Mouse (Mus musculus) layer of hippocampus, adult 18-20 months (tissue): Measurements from ENCODE around the gene Retn. TPM values are rescaled to one million over a fixed set of nuclear protein-coding genes. Genes with fewer than 3 reads are reported as not detected.
A peak's percentile ranks its signal among the peaks of the same experiment; 100 is the strongest.

Experiments used
- DNase-seq, 2 experiments: peaks; one replicate each; pipeline ENCODE4 v3.0.0; 2022; ENCODE audit warnings: low spot score in 2 of 2
- long read RNA-seq: library from polyadenylated mRNA; stranded (forward); transcript quantifications from one replicate; pipeline ENCODE4 v2.0.0, GENCODE M21; 2021
- total RNA-seq, 2 experiments: library from RNA; stranded (reverse); gene quantifications; 2 replicates each; pipeline ENCODE4 v1.2.3; 2021

Gene Retn
- total RNA-seq: under 1 TPM; 0.74 to 0.79 TPM
- long read RNA-seq: 0 reads

GRCm38 (mm10) chr8:3655526-3655925 is at the start of gene Retn:
TSS of gene Retn (plus strand) at chr8:3655770.
- no peak for DNase-seq

- DNase-seq: no peak
Measured at GRCm38 (mm10) chr8:3606593-3606992, 49.0 kb upstream of the Retn start.

- peak in 1 of 2 experiments; percentile 73 for DNase-seq
Measured at GRCm38 (mm10) chr8:3607822-3608221, 47.7 kb upstream of the Retn start.

GRCm38 (mm10) chr8:3609046-3609815 is 46.3 kb upstream of the Retn start:
- peak in 1 of 2 experiments; percentile 47 for DNase-seq

- DNase-seq: no peak
Measured at GRCm38 (mm10) chr8:3609816-3610150, 45.8 kb upstream of the Retn start.

GRCm38 (mm10) chr8:3621199-3621970 is 34.2 kb upstream of the Retn start, which contains the start of the genes Xab2 and Pet100:
TSS of gene Xab2 (minus strand) at chr8:3621316.
TSS of gene Pet100 (plus strand) at chr8:3621548.
- DNase-seq: peak; percentile 98 to 100

GRCm38 (mm10) chr8:3622119-3622518 is 33.5 kb upstream of the Retn start:
- no peak for DNase-seq

GRCm38 (mm10) chr8:3625445-3625844 is 30.1 kb upstream of the Retn start, which contains the start of gene Pcp2:
TSS of gene Pcp2 (minus strand) at chr8:3625545.
- no peak for DNase-seq

GRCm38 (mm10) chr8:3626971-3627370 is 28.6 kb upstream of the Retn start:
- DNase-seq: no peak

GRCm38 (mm10) chr8:3628014-3628413 is 27.6 kb upstream of the Retn start:
- peak in 1 of 2 experiments; percentile 53 for DNase-seq

- DNase-seq: peak; percentile 67 to 77
Measured at GRCm38 (mm10) chr8:3630647-3631477, 24.7 kb upstream of the Retn start, which contains the start of gene Stxbp2. TSS of gene Stxbp2 (plus strand) at chr8:3630955.

GRCm38 (mm10) chr8:3631478-3631875 is 24.1 kb upstream of the Retn start:
- DNase-seq: no peak

GRCm38 (mm10) chr8:3645804-3646203 is 9.8 kb upstream of the Retn start:
- peak in 1 of 2 experiments; percentile 27 for DNase-seq

GRCm38 (mm10) chr8:3646824-3647531 is 8.6 kb upstream of the Retn start:
- DNase-seq: no peak

- no peak for DNase-seq
Measured at GRCm38 (mm10) chr8:3647561-3647960, 8.0 kb upstream of the Retn start.

GRCm38 (mm10) chr8:3648268-3648667 is 7.3 kb upstream of the Retn start:
- no peak for DNase-seq

- no peak for DNase-seq
Measured at GRCm38 (mm10) chr8:3648990-3649389, 6.6 kb upstream of the Retn start.

- no peak for DNase-seq
Measured at GRCm38 (mm10) chr8:3652845-3653244, 2.7 kb upstream of the Retn start.

GRCm38 (mm10) chr8:3654726-3655508 is 653 bp upstream of the Retn start:
- no peak for DNase-seq
